Mouse (Mus musculus) bone marrow, adult 2 months (tissue): Measurements from ENCODE around the gene Lhx3.

Experiments
- CTCF ChIP-seq: fragments of 200-500 bp; IDR thresholded peaks from 2 replicates; pipeline ENCODE4 v1.5.1; 2011; ENCODE audit warnings: low read length, control low read depth; ENCODE audit not compliant: control insufficient read depth, insufficient read depth
- POLR2A ChIP-seq: fragments of 200-500 bp; IDR thresholded peaks from 2 replicates; pipeline ENCODE4 v1.6.1; 2011; ENCODE audit warnings: low read depth, mild to moderate bottlenecking, control low read depth, low read length, borderline replicate concordance; ENCODE audit not compliant: control insufficient read depth

- TF ChIP-seq CTCF (no peak), POLR2A (no peak)
Measured at GRCm38 (mm10) chr2:26177189-26177588, 30.9 kb downstream of the Lhx3 start.
